Mouse (Mus musculus) CD8-positive naive resting alpha-beta T cell, adult 2 months (primary cell): Measurements from ENCODE around the gene Foxd4.

ENCODE experiments used
- DNase-seq, 2 experiments: peaks; one replicate each; pipeline ENCODE4 v3.0.0; 2022; ENCODE audit warnings: low read depth in 2 of 2, low spot score in 2 of 2

Foxd4 gene

DNA sequence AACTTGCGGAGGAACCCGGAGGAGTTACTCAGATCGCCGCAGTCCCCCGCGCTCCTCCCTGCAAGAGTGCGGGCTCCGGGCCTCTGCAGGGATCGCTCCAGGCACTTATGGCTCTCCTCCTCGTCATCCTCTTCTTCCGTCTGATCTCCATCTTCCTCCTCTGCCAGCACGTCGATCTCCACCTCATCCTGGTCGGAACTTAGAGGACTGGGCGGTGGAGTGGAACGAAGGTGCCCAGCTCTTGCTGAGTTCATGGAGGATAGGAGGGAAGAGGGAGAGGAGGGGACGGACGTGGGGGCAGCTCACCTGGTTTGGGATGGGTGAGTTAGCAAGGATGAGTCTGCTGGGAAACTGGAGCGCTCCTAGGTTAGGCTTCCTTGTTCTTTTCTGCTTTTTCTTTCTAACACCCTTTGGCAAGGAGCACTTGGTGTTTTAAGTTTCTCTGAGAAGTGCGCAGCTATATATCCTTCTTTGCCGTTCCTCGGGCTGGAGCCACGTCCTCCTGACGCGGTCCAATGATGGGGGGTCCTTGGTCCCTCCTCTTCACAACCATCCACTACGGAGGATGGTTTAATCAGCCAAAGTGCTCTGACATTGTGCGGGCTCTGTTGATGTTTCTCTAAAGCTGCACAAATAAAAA is at the start of gene Foxd4:
Gene Foxd4, minus strand, starts transcription at position 617 of the 640 bp plus-strand sequence.
- no peak for DNase-seq

DNA sequence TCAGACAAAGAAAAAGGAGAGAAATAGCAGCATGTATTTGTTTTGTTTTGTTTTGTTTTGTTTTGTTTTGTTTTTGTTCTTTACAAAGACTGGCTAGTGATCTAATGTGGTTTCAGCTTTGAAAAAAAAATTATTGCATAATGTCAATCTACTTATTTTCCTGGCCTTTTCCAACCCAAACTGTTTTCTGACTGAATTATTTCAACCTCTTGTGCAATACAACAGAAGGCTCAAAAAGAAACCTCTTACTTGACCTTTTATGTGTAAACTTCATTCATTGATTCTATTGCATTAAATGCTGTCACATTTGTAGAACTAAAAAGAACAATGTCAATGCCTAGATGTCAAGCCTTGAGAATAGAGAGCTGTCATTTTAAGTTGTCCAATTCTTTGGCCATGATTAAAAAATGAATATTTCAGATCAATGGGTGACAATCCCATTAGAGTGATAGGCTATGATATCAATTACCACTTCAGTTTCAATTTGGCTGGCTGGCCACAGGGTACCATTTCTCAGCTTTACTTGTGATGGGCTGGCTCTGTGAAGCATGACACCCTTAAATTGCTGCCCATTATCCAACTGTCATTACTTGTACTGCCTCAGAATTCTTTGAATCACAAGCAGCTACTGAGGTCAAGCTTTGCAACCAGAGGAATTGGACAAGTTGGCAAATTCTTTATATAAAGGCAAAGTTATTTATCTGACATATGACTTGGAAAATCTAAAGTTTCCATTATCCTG is 44.7 kb upstream of the Foxd4 start:
- DNase-seq = no peak

DNA sequence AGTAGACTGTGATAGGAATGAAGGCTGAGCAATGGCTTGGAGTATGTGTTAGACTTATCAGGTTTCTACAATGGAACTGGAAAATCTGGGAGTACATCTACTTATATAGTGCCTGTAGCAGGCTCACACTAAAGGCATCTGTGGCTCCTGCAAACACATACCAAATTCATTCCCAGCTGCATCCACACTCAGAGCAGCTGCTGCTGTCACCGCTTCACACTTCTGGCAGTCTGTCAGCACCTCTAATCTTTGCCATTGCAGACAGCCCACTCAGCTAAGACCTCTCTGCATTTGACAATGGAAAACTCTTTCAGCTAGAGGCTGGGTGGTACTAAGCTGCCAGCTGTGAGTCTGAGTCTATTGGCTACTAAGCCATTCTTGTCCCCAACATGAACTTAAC is 36.1 kb upstream of the Foxd4 start:
- no peak for DNase-seq

DNA sequence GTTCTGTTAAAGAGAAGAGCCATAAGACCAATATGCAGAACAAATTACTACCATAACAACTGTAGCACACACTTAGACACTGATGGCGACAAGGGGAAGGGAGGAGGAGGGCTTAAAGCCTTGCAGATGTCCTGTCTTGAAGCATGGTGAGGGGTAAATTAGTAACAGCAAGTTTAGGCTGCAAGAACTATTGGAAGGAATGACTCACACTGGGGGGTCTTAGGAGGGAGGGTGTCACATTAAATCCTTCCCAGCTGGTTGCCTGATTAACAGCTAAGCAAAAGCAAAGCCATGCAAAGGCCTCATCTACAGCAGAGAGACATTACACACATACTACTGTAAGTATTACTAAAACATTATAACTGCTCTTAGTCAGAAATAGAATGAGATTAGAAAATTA is 28.0 kb upstream of the Foxd4 start:
- DNase-seq = no peak

DNA sequence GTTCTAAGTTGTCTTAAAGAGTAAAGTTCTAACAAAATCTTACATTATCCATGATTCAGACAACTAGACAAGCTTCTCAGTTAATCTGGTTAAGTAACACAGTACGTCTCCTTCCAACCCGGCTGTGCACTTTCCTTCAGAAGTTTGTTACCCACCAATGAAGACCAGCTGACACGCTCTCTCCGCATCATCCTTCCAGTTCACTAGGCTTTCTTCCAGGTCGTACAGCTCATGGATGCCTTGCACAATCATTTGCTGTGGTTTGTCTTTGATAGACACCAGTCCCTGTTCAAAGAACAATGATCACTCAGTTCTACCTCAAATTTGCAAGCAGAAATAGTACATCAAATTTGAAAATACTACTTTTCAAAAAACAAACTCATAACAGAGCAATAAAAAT is 19.9 kb upstream of the Foxd4 start:
- DNase-seq = no peak

DNA sequence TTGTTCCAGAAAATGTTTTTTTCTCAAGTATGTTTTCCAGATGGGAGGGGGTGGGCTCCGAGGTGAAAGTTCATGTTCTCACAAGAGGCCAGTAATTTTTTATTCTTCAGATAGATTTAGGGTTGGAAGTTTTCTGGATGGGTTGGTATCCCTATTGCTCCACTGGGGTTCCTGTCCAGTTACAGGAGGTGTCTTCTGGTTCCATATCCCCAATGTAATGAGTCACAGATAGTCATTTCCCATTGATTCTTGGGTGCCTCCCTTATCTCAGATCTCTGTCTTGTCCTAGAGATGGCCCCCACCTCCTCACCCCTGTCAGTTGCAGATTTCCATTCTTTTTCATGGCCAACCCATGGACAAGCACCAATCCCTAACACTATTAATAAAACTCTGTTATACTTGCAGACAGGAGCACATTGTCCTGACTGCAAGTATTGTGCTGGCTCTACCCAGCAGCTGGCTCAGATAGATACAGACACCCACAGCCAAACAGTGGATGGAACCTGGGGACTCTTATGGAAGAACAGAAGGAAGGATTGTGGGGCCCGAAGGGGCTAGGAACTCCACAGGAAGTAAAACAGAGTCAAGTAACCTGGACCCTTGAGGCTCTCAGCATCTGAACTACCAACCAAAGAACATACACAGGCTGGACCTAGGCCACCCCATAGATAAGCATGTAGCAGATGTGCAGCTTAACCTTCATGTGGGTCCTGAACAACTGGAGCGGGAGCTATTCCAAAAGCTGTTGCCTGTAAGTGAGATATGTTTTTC is 7.6 kb upstream of the Foxd4 start:
- no peak for DNase-seq

DNA sequence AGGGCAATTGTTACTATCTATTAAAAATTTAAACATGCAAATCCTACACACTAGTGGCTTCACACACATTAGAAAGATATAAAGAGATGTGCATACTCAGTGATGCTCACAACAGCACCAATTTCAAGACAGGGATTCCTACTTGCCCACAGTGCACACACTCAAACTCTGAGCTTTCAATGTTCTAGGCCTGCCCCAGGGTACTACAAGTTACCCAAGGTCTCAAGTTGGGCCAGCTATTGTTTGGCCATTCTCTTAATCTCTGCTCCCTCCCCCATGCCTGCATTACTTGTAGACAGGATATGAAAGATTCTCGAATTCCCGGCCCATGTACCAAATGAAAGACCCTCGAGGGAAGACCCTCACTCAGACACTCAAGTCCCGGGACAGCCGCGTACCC is 6.7 kb upstream of the Foxd4 start:
- DNase-seq = no peak

DNA sequence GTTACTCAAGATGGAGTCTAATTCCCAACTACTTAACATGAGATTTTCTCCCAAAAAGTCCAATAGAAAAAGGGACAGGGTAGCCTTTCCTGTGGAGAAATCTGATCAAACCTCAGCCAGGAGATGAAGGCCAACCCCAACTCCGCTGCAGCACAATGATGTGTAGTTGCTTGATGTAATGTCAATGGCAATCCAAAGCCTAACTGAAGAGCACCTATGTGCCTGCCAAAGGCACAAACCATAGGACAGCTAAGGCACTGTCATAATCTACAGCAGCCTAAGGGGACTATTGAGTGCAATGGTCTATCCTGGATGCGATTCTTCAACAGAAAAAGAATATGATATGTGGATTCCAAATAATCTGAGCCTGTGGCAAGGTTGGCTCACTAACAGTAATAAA is 1.8 kb upstream of the Foxd4 start:
- DNase-seq = no peak

DNA sequence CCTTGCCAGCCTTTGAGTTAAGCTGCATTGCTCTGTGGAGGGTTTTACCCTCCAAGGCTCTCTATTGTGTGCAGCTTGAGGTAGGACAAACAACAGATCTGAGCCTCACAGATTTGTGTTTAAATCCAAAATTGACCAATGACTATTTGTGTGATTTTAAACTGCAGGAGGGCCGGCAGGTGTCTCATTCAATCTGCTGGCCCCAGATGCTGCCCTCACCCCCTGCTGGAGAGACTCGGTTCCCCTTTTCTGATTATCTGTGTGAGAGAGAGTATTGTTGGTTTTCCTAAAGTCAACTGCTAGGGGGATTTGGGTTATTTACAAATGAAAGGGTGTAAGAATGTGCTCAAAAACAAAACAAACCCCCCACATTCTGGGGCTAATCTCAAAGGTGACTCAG is 1.3 kb upstream of the Foxd4 start:
- DNase-seq = no peak

DNA sequence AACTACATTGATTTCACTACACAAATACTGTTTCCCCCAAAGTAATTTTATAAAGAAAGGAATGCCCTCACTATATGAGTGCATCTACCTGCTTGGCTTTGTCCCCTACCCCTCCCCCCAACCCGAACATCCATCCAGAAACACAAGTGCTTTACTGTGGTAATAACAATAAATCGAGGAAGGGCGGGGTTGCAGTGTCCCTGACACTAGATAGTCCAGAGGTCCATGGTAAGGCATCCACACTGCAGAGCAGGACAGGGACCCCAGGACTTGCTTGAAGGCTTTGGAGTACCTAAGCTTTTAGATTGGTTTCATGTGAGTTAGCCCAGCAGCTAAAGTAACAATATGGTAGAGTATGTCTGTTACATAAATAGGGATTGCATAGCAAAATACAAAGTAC is 669 bp upstream of the Foxd4 start:
- no peak for DNase-seq

DNA sequence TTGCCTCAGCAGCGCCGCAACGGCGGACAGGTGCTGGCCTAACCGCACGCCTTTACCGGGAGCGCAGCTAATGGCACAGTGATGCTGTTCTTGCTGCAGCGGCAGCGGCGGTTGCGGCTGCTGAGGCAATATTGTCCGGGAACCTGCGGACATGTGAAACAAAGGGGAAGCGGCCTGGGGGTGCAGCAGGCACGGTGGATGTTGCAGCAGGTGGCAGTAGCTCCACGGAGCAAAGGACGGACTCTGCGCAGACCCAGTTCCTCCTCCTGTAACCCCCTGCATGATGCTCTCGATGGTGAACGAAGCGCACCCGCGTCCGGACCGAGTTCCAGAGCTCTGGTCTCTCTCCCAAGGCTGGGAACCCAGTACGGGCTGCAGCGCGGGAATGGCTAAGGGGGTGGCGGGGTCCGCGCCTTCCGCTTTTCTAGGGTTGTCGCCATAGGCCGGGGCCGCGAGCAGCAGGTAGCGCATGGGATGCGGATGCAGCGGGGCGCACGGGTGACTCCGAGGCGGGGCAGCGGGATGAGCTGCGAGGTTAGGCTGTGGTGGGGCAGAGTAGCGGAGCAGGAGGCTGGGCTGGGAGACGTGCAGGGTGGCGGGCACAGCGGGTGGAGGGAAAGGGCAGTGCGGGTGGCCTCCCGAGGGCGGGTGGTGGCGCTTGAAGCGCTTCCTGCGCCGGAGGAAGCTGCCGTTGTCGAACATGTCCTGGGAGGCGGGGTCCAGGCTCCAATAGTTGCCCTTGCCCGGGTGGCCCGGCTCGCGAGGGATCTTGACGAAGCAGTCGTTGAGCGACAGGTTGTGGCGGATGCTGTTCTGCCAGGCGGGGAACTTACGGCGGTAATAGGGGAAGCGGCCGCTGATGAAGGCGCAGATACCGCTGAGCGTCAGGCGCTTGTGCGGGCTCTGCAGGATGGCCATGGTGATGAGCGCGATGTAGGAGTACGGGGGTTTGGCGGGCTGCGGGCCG is 1.1 kb downstream of the Foxd4 start:
- no peak for DNase-seq

DNA sequence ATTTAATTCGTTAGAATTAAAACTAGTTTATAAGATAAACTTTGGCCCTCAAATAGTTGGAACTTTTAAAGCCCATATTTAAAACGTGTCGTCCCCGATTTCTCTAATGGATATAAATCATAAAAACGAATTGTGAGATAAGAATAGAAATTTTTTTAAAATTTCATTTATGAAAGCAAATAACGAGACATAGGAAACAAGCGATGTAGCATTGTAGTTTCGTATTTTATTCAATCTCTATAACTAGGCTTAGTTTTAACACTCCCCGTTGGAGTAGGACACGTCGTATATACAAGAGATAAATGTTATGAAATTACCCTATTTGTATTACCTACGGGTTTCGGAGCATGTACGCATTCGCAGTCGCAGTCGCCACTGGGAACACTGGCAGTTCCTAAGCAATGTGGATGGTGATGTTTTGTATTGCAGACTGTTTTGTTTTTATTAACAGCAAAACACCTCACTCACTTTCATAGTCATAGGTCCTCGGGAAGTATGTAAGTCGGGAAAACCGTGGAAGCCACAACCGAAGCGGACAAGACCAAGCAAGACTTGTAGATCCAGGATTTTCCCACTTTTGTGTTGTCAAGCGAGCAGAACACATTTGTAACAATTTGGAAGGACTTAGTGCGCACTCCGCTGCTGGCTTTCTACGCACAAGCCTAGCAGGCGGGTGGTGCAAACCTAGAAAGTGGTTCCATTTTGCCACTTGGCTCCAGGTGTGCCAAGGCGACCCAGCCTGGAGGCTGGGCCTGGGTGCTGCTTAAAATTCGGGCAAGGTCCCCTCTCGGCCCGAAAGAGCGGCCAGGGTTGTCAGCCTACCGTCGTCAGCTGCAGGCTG is 2.0 kb downstream of the Foxd4 start:
- no peak for DNase-seq

DNA sequence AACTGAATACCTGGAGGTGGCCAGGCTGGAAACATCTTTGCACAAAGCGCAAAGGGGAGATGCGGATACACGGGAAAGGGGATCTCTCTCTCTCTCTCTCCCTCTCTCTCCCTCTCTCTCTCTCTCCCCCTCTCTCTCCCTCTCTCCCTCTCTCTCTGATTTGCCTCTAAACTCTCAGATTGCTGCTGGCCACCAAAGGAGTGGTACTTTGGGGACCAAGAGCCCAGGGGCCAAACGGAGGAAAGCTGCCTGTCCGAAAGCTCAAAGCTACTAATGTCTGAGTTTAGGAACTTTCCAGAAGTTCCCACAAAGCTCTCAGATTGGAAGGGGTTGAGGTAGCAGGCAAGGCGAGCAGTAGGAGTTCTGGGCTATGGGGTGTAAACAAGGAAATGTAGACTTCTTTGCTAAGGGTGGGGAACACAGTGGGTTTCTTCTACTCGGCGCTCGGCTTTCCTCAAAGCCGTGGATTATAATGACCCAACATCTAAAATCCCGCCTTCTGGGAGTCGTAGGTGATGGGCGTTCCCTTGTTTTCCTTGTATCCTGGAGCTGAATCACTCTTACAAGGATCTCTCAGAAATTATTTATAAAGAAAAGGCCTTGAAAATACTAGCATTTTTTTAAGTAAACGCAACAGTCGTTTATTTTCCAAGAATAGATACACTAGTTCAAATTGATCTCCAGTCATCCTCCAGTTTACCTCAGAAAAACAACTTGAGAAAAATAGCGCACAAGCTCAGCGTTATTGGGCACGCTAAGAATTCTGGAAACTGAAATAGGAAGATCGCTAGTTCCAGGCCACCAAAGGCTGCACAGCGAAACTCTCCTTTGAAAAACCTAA is 2.9 kb downstream of the Foxd4 start:
- no peak for DNase-seq

DNA sequence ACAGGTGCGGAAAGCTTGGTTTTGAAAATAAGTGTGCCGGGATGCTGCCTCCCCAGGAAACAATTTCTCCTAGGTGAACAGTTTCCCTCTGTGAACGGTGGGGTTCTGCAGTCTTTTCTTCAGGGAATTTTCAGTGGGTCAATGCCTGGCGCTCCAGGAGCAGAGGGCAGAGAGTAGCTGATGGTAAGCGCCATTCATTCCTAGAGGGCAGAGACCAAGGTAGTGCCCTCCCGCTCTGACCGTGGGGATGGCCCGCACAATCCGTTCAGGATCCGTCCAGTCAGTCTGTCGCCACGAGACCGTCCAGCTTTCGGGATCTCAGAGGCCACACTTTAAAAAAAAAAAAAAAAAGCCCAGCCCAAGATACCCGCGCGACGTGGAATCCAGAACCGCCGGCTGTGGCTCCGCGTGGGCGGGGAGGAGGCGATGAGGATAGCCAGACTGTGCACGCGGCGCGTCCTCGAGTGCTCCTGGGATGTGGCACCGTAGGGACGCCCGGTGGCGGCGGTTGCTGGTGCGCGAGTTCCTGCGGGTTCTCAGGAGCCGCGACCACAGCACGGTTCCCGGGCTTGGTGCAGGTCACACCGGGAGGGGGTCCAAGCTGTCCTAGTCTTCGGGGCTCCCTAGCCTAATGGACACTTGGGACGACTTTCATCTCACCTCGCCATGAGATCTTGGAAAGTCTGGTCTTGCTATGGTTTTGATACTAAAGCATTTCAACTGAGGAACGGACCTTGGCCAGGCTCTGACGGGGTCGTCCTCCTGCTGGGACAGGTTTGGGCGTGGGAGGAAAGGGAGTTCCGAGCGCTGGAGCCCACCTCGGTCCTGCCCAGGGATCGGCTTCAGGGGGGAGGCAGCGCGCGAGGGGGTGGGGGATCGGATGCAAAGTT is 3.7 kb downstream of the Foxd4 start:
- DNase-seq = no peak

DNA sequence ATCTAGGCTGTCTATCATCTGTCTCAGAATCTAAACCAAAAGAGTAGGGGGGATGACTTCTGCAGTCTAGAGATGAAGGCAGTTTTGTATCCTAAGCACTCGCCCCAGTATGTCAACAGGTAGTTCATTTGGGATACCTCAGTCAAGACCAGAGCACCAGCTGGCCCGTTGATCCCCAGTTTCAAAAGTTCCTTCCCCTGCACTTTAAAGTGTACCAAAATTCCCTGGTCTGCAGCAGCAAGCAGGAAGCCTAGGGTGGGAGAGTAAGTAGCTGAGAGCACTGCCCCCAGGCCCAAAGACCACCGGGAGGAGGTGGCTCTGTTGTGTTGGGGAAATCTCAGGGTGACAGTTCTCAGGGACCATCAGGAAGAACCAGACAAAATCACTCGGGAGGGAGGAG is 4.5 kb downstream of the Foxd4 start:
- no peak for DNase-seq

DNA sequence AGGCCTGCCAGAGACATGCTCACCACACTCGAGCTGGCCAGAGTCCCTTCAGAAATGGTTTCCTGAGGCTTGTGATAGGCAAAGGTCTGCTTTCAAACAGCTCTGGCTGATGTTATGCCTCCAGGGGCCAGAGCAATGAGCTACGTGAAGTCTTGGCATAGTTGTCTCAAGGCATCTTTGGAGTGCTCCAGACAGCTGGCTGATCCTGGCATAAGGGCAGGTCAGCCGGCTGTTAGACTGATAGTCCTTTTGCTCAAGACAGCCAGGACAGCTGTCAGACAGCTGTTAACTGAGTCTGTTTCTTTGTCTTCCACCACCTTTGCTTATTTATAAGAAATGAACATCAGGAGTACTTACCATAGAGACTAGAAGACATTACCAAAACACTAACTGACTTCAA is 14.1 kb downstream of the Foxd4 start:
- DNase-seq = no peak

DNA sequence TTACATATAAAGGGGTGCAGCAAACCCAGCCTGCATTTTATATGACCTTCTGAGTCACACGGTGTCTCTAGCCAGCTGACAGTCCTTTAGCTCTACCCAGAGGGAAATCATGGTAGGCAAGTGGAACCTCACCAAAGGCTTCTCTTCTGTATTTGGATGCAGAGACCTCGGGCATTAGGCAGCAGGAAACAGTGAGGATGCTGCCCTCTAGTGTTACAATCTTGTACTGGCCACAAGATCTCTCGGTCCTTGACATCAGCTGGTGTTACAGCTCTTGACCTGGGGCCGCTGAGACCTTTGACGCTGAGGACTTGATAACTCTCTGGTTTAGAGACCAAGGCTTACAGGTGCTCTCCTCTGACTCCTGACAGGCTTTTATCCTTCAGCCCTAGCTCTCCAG is 15.5 kb downstream of the Foxd4 start:
- DNase-seq = peak in 1 of 2 experiments; percentile 18

DNA sequence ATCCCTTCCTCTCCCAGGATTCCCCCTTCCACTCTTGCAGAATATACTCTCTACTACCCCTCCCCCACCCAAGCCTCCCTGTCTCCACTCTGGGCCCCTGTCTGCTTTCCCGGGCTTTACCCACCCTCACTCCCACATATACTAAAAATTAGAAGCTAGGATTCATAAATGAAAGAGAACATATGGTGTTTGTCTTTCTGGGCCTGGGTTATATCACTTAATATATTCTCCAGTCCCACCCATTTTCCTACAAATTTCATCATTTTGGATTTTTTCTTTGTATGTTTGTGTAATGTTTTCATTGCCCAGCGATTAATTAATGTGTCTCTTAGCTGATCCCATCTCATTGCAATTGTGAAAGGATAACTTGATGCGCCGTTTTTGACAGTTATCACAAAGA is 19.8 kb downstream of the Foxd4 start:
- no peak for DNase-seq
